16 mouse cellular contexts compared by ENCODE assay signal in genomic region chr17:86592991-86593586, GRCm38 (mm10).
DNase-seq lines count a peak whose midpoint lies in the region; ATAC-seq lines count a peak whose summit lies in the region.
"Had no signal": no experiment of that assay in that cellular context is flagged by ENCODE, and none has a peak within 500 bp of the region (broad histone marks: within the 10 kb centered on the region; RNA-seq: fewer than 3 reads in every experiment).

No protein-coding gene starts in this region.

- H3K4me2 ChIP-seq in embryonic facial prominence, embryonic 11.5 days (ENCODE audit: low read depth, low read length), result no peak overlapping the region
- no peak overlapping the region for H3K4me2 ChIP-seq in kidney, embryonic 16.5 days (replicated peaks; ENCODE audit: low read depth, low read length)
- H3K4me2 ChIP-seq in heart, embryonic 16.5 days (ENCODE audit: low read depth, low read length), result no peak overlapping the region
- H3K4me2 ChIP-seq: midbrain, embryonic 15.5 days; neural tube, embryonic 12.5 days had no signal

- peak; percentile 6 for DNase-seq in embryonic facial prominence, embryonic 11.5 days (ENCODE audit: low spot score)
- no peak for DNase-seq in embryonic facial prominence, embryonic 10.5 days (ENCODE audit: low spot score)
- no peak for DNase-seq in kidney, adult 11 months
- DNase-seq in brain, adult 2 months (ENCODE audit: low read depth, low spot score), result peak; percentile 29
- no peak for DNase-seq in cerebellum, adult 11 months
- DNase-seq: cerebellum, adult 9-11 months; liver; spleen, adult 18-20 months; thymus, postnatal 4 days had no signal

- H3K36me3 ChIP-seq in embryonic facial prominence, embryonic 11.5 days (replicated peaks; ENCODE audit: control insufficient read depth, insufficient read depth, low read depth, low read length), result no peaks in the 10 kb centered on the region
- no peaks in the 10 kb centered on the region for H3K36me3 ChIP-seq in embryonic facial prominence, embryonic 10.5 days (replicated peaks)
- no peaks in the 10 kb centered on the region for H3K36me3 ChIP-seq in kidney, embryonic 16.5 days (ENCODE audit: insufficient read depth, low read length)
- no peaks in the 10 kb centered on the region for H3K36me3 ChIP-seq in heart, embryonic 16.5 days (ENCODE audit: control insufficient read depth, insufficient read depth)
- H3K36me3 ChIP-seq: midbrain, embryonic 15.5 days; neural tube, embryonic 12.5 days had no signal

- ATAC-seq in embryonic facial prominence, embryonic 11.5 days (replicated peaks; ENCODE audit: insufficient number of reproducible peaks, low FRiP score, low TSS enrichment, low read depth), result no peak
- no peak for ATAC-seq in kidney, embryonic 16.5 days (ENCODE audit: low FRiP score, low TSS enrichment)
- no peak for ATAC-seq in heart, embryonic 16.5 days (replicated peaks; ENCODE audit: extremely low read depth, insufficient read depth, low FRiP score)
- no peak for ATAC-seq in megakaryocyte, adult 5-6 weeks (ENCODE audit: poor library complexity, severe bottlenecking)
- ATAC-seq: midbrain, embryonic 15.5 days; Patski had no signal

- H3K4me1 ChIP-seq in embryonic facial prominence, embryonic 11.5 days (ENCODE audit: control insufficient read depth, insufficient read depth, low read length), result no peaks in the 10 kb centered on the region
- peaks cover 7% of the 10 kb centered on the region; the same call in 1 of the 2 replicates for H3K4me1 ChIP-seq in embryonic facial prominence, embryonic 10.5 days
- peaks cover 23% of the 10 kb centered on the region for H3K4me1 ChIP-seq in kidney, embryonic 16.5 days (ENCODE audit: insufficient read depth, low read length)
- H3K4me1 ChIP-seq in heart, embryonic 16.5 days (ENCODE audit: control insufficient read depth, insufficient read depth, low read length), result peaks cover 17% of the 10 kb centered on the region
- H3K4me1 ChIP-seq: midbrain, embryonic 15.5 days; neural tube, embryonic 12.5 days had no signal

- H3K27me3 ChIP-seq in embryonic facial prominence, embryonic 11.5 days (ENCODE audit: control insufficient read depth, insufficient read depth, low read length), result no peaks in the 10 kb centered on the region
- H3K27me3 ChIP-seq in embryonic facial prominence, embryonic 10.5 days (replicated peaks; ENCODE audit: low read depth, poor library complexity, severe bottlenecking), result no peaks in the 10 kb centered on the region
- no peaks in the 10 kb centered on the region for H3K27me3 ChIP-seq in kidney, embryonic 16.5 days (ENCODE audit: insufficient read depth, low read length)
- H3K27me3 ChIP-seq in heart, embryonic 16.5 days (ENCODE audit: control insufficient read depth, insufficient read depth, low read length), result no peaks in the 10 kb centered on the region
- H3K27me3 ChIP-seq: midbrain, embryonic 15.5 days; neural tube, embryonic 12.5 days; Patski had no signal

- no peak overlapping the region for H3K27ac ChIP-seq in embryonic facial prominence, embryonic 11.5 days (replicated peaks; ENCODE audit: low read depth, low read length)
- H3K27ac ChIP-seq in embryonic facial prominence, embryonic 10.5 days (replicated peaks), result no peak overlapping the region
- H3K27ac ChIP-seq in kidney, embryonic 16.5 days (ENCODE audit: low read length), result peak overlapping the region; percentile 80
- peak overlapping the region; percentile 61 for H3K27ac ChIP-seq in heart, embryonic 16.5 days (ENCODE audit: low read length)
- H3K27ac ChIP-seq: macrophage; midbrain, embryonic 15.5 days; neural tube, embryonic 12.5 days had no signal

- no peaks in the 10 kb centered on the region for H3K9me3 ChIP-seq in embryonic facial prominence, embryonic 11.5 days (replicated peaks; ENCODE audit: control insufficient read depth, low read length)
- no peaks in the 10 kb centered on the region for H3K9me3 ChIP-seq in embryonic facial prominence, embryonic 10.5 days
- no peaks in the 10 kb centered on the region for H3K9me3 ChIP-seq in kidney, embryonic 16.5 days (ENCODE audit: low read length)
- H3K9me3 ChIP-seq in heart, embryonic 16.5 days (replicated peaks; ENCODE audit: control insufficient read depth, low read length), result no peaks in the 10 kb centered on the region
- H3K9me3 ChIP-seq: midbrain, embryonic 15.5 days; neural tube, embryonic 12.5 days had no signal

- 71% methylated on average over 6 of the region's 6 CpGs for WGBS in embryonic facial prominence, embryonic 11.5 days
- 71% methylated on average over 6 of the region's 6 CpGs for WGBS in embryonic facial prominence, embryonic 10.5 days
- WGBS in kidney, embryonic 16.5 days, result 45% methylated on average over 6 of the region's 6 CpGs
- 53% methylated on average over 6 of the region's 6 CpGs for WGBS in heart, embryonic 16.5 days

- H3K9ac ChIP-seq in embryonic facial prominence, embryonic 11.5 days (replicated peaks; ENCODE audit: low read length), result no peak overlapping the region
- H3K9ac ChIP-seq in kidney, embryonic 16.5 days (replicated peaks; ENCODE audit: low read length), result no peak overlapping the region
- H3K9ac ChIP-seq in heart, embryonic 16.5 days (ENCODE audit: low read length), result no peak overlapping the region
- H3K9ac ChIP-seq: midbrain, embryonic 15.5 days; neural tube, embryonic 12.5 days had no signal

- no peak overlapping the region for H3K4me3 ChIP-seq in embryonic facial prominence, embryonic 11.5 days (ENCODE audit: low read depth, low read length)
- H3K4me3 ChIP-seq in embryonic facial prominence, embryonic 10.5 days, result no peak overlapping the region
- H3K4me3 ChIP-seq in kidney, embryonic 16.5 days (ENCODE audit: low read length), result no peak overlapping the region
- no peak overlapping the region for H3K4me3 ChIP-seq in heart, embryonic 16.5 days (ENCODE audit: low read length)
- H3K4me3 ChIP-seq: midbrain, embryonic 15.5 days; neural tube, embryonic 12.5 days had no signal

Comparison
In these comparisons a context has a peak if more than half of its experiments do, and no peak if none do; other contexts are left out.
1. DNase-seq: peak in embryonic facial prominence, embryonic 11.5 days (single experiment) and brain, adult 2 months (single experiment); none in embryonic facial prominence, embryonic 10.5 days (single experiment), kidney, adult 11 months (single experiment) and cerebellum, adult 11 months (single experiment).
2. H3K27ac ChIP-seq: peak in kidney, embryonic 16.5 days (single experiment) and heart, embryonic 16.5 days (single experiment); none in embryonic facial prominence, embryonic 11.5 days (single experiment) and embryonic facial prominence, embryonic 10.5 days (single experiment).